Mouse (Mus musculus) lung, postnatal 0 days (tissue): Measurements from ENCODE around the gene Leng8.

Experiments
- CTCF ChIP-seq: IDR thresholded peaks from 2 replicates; pipeline ENCODE4 v1.5.1; 2016; ENCODE audit warnings: antibody characterized with exemption, mild to moderate bottlenecking
- EP300 ChIP-seq: IDR thresholded peaks from 2 replicates; pipeline ENCODE4 v1.6.1; 2016; ENCODE audit warnings: antibody characterized with exemption, mild to moderate bottlenecking, control low read depth

DNA sequence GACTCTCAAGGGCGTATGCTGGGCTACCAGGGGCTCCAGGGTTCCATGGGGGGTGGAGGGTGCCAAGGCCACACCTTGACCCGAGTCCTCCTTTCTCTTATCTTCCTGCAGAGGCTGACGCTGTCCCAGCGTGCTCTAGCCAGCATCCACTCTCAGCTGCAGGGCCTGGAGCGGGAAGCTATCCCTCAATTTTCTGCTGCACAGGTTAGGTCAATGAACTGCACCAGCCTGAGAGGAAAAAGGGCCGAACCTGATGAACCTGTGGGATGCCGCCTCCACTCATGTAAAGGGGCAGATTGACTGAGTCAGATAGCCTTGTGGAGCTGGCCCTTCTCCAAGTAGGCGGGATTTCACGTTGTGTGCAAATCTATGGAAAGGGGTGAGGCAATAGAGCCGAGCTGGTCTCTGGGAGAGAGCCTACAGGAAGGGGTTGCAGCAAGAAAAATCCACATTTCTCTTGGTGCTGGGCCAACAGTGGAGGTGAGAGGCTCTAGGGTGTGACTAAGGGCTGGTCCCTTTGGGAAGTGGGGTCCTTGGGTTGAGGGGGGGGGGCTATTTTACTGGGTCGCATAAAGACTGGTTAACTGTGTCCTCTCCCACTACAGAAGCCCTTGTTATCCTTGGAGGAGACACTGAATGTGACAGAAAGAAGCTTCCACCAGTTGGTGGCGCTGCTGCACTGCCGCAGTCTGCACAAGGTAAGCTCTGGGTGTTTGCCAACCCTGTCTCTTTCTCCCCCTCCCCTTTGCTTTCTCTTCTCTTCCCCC lies 6.0 kb upstream of the Leng8 start:
- peak; percentile 93 for TF ChIP-seq CTCF
- TF ChIP-seq EP300 = no peak
